Mouse (Mus musculus): Measurements from ENCODE around the gene Katnal1. TPM values are rescaled to one million over a fixed set of nuclear protein-coding genes. Genes with fewer than 3 reads are reported as not detected.

The Katnal1 gene
- total RNA-seq, 4 experiments from 2014 or later: 9.6 to 19.8 (median 13.2) TPM

- DNase-seq: no peak
These were observed 49.9 kb downstream of the Katnal1 start for GRCm38 (mm10) chr5:148879218-148879617.

GRCm38 (mm10) chr5:148873116-148873515 lies 56.0 kb downstream of the Katnal1 start:
- no peak for DNase-seq

GRCm38 (mm10) chr5:148869583-148869982 lies 59.5 kb downstream of the Katnal1 start:
- no peak for DNase-seq

- no peak for DNase-seq
These were observed 61.4 kb downstream of the Katnal1 start for GRCm38 (mm10) chr5:148867766-148868165.

- no peak for DNase-seq
These were observed 61.9 kb downstream of the Katnal1 start for GRCm38 (mm10) chr5:148867171-148867570.

GRCm38 (mm10) chr5:148866571-148866970 lies 62.5 kb downstream of the Katnal1 start:
- DNase-seq: no peak

- no peak for DNase-seq
These were observed 65.7 kb downstream of the Katnal1 start for GRCm38 (mm10) chr5:148863409-148863808.

GRCm38 (mm10) chr5:148862853-148863252 lies 66.3 kb downstream of the Katnal1 start:
- DNase-seq: no peak

GRCm38 (mm10) chr5:148862136-148862535 lies 67.0 kb downstream of the Katnal1 start:
- DNase-seq: no peak

GRCm38 (mm10) chr5:148857522-148857921 lies 71.6 kb downstream of the Katnal1 start:
- no peak for DNase-seq

GRCm38 (mm10) chr5:148855047-148855446 lies 74.1 kb downstream of the Katnal1 start:
- no peak for DNase-seq

- DNase-seq: no peak
These were observed 75.0 kb downstream of the Katnal1 start for GRCm38 (mm10) chr5:148854166-148854565.

- DNase-seq: no peak
These were observed 79.6 kb downstream of the Katnal1 start for GRCm38 (mm10) chr5:148849516-148849915.

GRCm38 (mm10) chr5:148847032-148847431 lies 82.1 kb downstream of the Katnal1 start:
- DNase-seq: no peak

- DNase-seq: no peak
These were observed 92.1 kb downstream of the Katnal1 start for GRCm38 (mm10) chr5:148837069-148837468.

- DNase-seq: peak; percentile 56
These were observed 97.4 kb downstream of the Katnal1 start for GRCm38 (mm10) chr5:148831596-148832257.

- DNase-seq: no peak
These were observed 98.0 kb downstream of the Katnal1 start for GRCm38 (mm10) chr5:148831141-148831547.

GRCm38 (mm10) chr5:148825732-148826131 lies 103.4 kb downstream of the Katnal1 start:
- no peak for DNase-seq

- no peak for DNase-seq
These were observed 106.3 kb downstream of the Katnal1 start for GRCm38 (mm10) chr5:148822772-148823171.

Other genes with a start within 250 kb of the Katnal1 start
- 1 to 10 TPM; 1.7 to 6.9 (median 5.2) TPM for gene Gm42791, start 65.8 kb upstream of the Katnal1 start, total RNA-seq (2022)

Measured in adrenal gland, adult 8-10 months (tissue).